In genomic region chr19:44050388-44050787, GRCm38 (mm10) we compare ENCODE assay signal across 30 mouse cellular contexts. TPM values are rescaled to one million over a fixed set of nuclear protein-coding genes. Genes with fewer than 3 reads are reported as not detected.
"Had no signal": no experiment of that assay in that cellular context is flagged by ENCODE, and none has a peak within 500 bp of the region (broad histone marks: within the 10 kb centered on the region; RNA-seq: fewer than 3 reads in every experiment).

No protein-coding gene starts in this region.

- H3K4me1 ChIP-seq: heart, embryonic 13.5 days; heart, embryonic 15.5 days; hindbrain, embryonic 13.5 days; hindbrain, embryonic 15.5 days; limb, embryonic 12.5 days had no signal

- H3K9me3 ChIP-seq: heart, embryonic 13.5 days; heart, embryonic 15.5 days; hindbrain, embryonic 13.5 days; hindbrain, embryonic 15.5 days; limb, embryonic 12.5 days; liver, embryonic 13.5 days had no signal

- H3K9ac ChIP-seq: heart, embryonic 13.5 days; heart, embryonic 15.5 days; hindbrain, embryonic 13.5 days; hindbrain, embryonic 15.5 days; limb, embryonic 12.5 days; liver, embryonic 13.5 days had no signal

- DNase-seq: gastrocnemius, adult 2 months; gastrocnemius, postnatal 14 days; gastrocnemius, postnatal 36 days; heart, adult 2 months; heart, postnatal 14 days; heart, postnatal 36 days; kidney, adult 18-20 months; kidney, adult 8-10 months; kidney, postnatal 10 days; kidney, postnatal 25 days; kidney, postnatal 4 days; left cerebral cortex, postnatal 4 days; liver; liver, embryonic 13.5 days had no signal

- H3K4me2 ChIP-seq: heart, embryonic 11.5 days; heart, embryonic 13.5 days; heart, embryonic 15.5 days; hindbrain, embryonic 13.5 days; hindbrain, embryonic 15.5 days; limb, embryonic 12.5 days; liver, embryonic 11.5 days; liver, embryonic 13.5 days had no signal

- H3K4me3 ChIP-seq: gastrocnemius, adult 2 months; heart, adult 2 months; heart, embryonic 13.5 days; heart, embryonic 15.5 days; hindbrain, embryonic 13.5 days; hindbrain, embryonic 15.5 days; layer of hippocampus, adult 2 months; left cerebral cortex, adult 2 months; limb, embryonic 12.5 days; liver, embryonic 13.5 days had no signal

- H3K27ac ChIP-seq: gastrocnemius, adult 2 months; heart, adult 2 months; heart, embryonic 13.5 days; heart, embryonic 15.5 days; hindbrain, embryonic 13.5 days; hindbrain, embryonic 15.5 days; hindbrain, postnatal 0 days; layer of hippocampus, adult 2 months; left cerebral cortex, adult 2 months; limb, embryonic 12.5 days; liver, embryonic 13.5 days had no signal

- ATAC-seq: hindbrain, postnatal 0 days had no signal

- H3K27me3 ChIP-seq: heart, embryonic 13.5 days; heart, embryonic 15.5 days; hindbrain, embryonic 13.5 days; hindbrain, embryonic 15.5 days; limb, embryonic 12.5 days; liver, embryonic 13.5 days had no signal

RNA-seq across cellular contexts. Expression of gene Cyp2c23, which starts 21.4 kb away (rescaled TPM):
- total RNA-seq: gastrocnemius, adult 2 months; gastrocnemius, postnatal 14 days; heart, adult 2 months; hematopoietic stem cell, adult 5-6 weeks; hindbrain, postnatal 0 days; layer of hippocampus, adult 2 months; layer of hippocampus, postnatal 10 days; layer of hippocampus, postnatal 25 days; left cerebral cortex, postnatal 4 days had no signal
- polyA plus RNA-seq: heart, adult 2 months; heart, embryonic 15.5 days; heart, postnatal 0 days; hindbrain, embryonic 11.5 days; hindbrain, embryonic 13.5 days; hindbrain, embryonic 15.5 days; hindbrain, postnatal 0 days; intestine, embryonic 14.5 days had no signal
